Comparison of ENCODE assay signal across 12 mouse cellular contexts in genomic region chr12:33959206-33959605, GRCm38 (mm10). TPM values are rescaled to one million over a fixed set of nuclear protein-coding genes. Genes with fewer than 3 reads are reported as not detected.
DNase-seq lines count a peak whose midpoint lies in the region; ATAC-seq lines count a peak whose summit lies in the region.
"Had no signal": no experiment of that assay in that cellular context is flagged by ENCODE, and none has a peak within 500 bp of the region (broad histone marks: within the 10 kb centered on the region; RNA-seq: fewer than 3 reads in every experiment).

No protein-coding gene starts in this region.

- H3K4me3 ChIP-seq in forebrain, embryonic 11.5 days (ENCODE audit: low read depth, low read length) = peak overlapping the region; percentile 41; the same call in 1 of the 2 replicates
- H3K4me3 ChIP-seq in forebrain, embryonic 16.5 days (replicated peaks; ENCODE audit: low read length) = no peak overlapping the region
- H3K4me3 ChIP-seq in lung, embryonic 16.5 days (ENCODE audit: low read length) = peak overlapping the region; percentile 54
- peak overlapping the region; percentile 56; the same call in 1 of the 2 replicates for H3K4me3 ChIP-seq in midbrain, embryonic 11.5 days (ENCODE audit: low read depth, low read length)

- no peak for ATAC-seq in forebrain, embryonic 11.5 days (replicated peaks; ENCODE audit: low FRiP score)
- no peak for ATAC-seq in forebrain, embryonic 16.5 days
- ATAC-seq in lung, embryonic 16.5 days (ENCODE audit: low read depth) = no peak
- ATAC-seq in midbrain, embryonic 11.5 days (ENCODE audit: low FRiP score) = no peak
- no peak for ATAC-seq in megakaryocyte, adult 5-6 weeks (ENCODE audit: poor library complexity, severe bottlenecking)

- no peaks in the 10 kb centered on the region for H3K9me3 ChIP-seq in forebrain, embryonic 11.5 days (ENCODE audit: control insufficient read depth, low read length)
- H3K9me3 ChIP-seq in forebrain, embryonic 16.5 days (ENCODE audit: control insufficient read depth, low read length) = no peaks in the 10 kb centered on the region
- no peaks in the 10 kb centered on the region for H3K9me3 ChIP-seq in lung, embryonic 16.5 days (ENCODE audit: control insufficient read depth, low read length)
- H3K9me3 ChIP-seq in midbrain, embryonic 11.5 days (ENCODE audit: control insufficient read depth, low read length) = no peaks in the 10 kb centered on the region

- no peak overlapping the region for H3K4me2 ChIP-seq in forebrain, embryonic 11.5 days (ENCODE audit: low read depth, low read length, severe bottlenecking)
- H3K4me2 ChIP-seq in forebrain, embryonic 16.5 days (ENCODE audit: low read length) = no peak overlapping the region
- H3K4me2 ChIP-seq in lung, embryonic 16.5 days (ENCODE audit: low read depth, low read length) = no peak overlapping the region
- H3K4me2 ChIP-seq in midbrain, embryonic 11.5 days = no peak overlapping the region

- no peak for DNase-seq in forebrain, embryonic 11.5 days (ENCODE audit: low spot score)
- DNase-seq in lung, postnatal 10 days = no peak
- DNase-seq in midbrain, embryonic 11.5 days (ENCODE audit: low spot score, missing footprints) = peak; percentile 91
- DNase-seq in right cerebral cortex, postnatal 4 days = no peak
- no peak for DNase-seq in lung, postnatal 36 days
- DNase-seq: cerebellum, adult 9-11 months had no signal

- no peak overlapping the region for H3K27ac ChIP-seq in forebrain, embryonic 11.5 days (ENCODE audit: low read depth, low read length)
- no peak overlapping the region for H3K27ac ChIP-seq in forebrain, embryonic 16.5 days (ENCODE audit: low read length)
- no peak overlapping the region for H3K27ac ChIP-seq in lung, embryonic 16.5 days (ENCODE audit: low read length)
- no peak overlapping the region for H3K27ac ChIP-seq in midbrain, embryonic 11.5 days (ENCODE audit: low read depth, low read length)

- no peak overlapping the region for H3K9ac ChIP-seq in forebrain, embryonic 11.5 days (ENCODE audit: low read length)
- H3K9ac ChIP-seq in forebrain, embryonic 16.5 days (replicated peaks; ENCODE audit: low read depth, low read length) = no peak overlapping the region
- no peak overlapping the region for H3K9ac ChIP-seq in lung, embryonic 16.5 days (ENCODE audit: low read length)
- H3K9ac ChIP-seq in midbrain, embryonic 11.5 days (ENCODE audit: low read length) = no peak overlapping the region

- H3K36me3 ChIP-seq in forebrain, embryonic 11.5 days (ENCODE audit: control insufficient read depth, insufficient read depth, low read length) = no peaks in the 10 kb centered on the region
- no peaks in the 10 kb centered on the region for H3K36me3 ChIP-seq in forebrain, embryonic 16.5 days (ENCODE audit: control insufficient read depth, insufficient read depth)
- H3K36me3 ChIP-seq in lung, embryonic 16.5 days (ENCODE audit: control insufficient read depth, insufficient read depth, low read length) = no peaks in the 10 kb centered on the region
- H3K36me3 ChIP-seq in midbrain, embryonic 11.5 days (ENCODE audit: control insufficient read depth, insufficient read depth, low read length) = no peaks in the 10 kb centered on the region

- H3K27me3 ChIP-seq in forebrain, embryonic 11.5 days (ENCODE audit: control insufficient read depth, insufficient read depth, low read length) = peaks cover 82% of the 10 kb centered on the region
- peaks cover 60% of the 10 kb centered on the region for H3K27me3 ChIP-seq in forebrain, embryonic 16.5 days (replicated peaks; ENCODE audit: control insufficient read depth, insufficient read depth, low read length)
- H3K27me3 ChIP-seq in lung, embryonic 16.5 days (ENCODE audit: control insufficient read depth, insufficient read depth, low read depth, low read length) = peaks cover 83% of the 10 kb centered on the region
- peaks cover 90% of the 10 kb centered on the region for H3K27me3 ChIP-seq in midbrain, embryonic 11.5 days (ENCODE audit: control insufficient read depth, insufficient read depth, low read length)

- peaks cover 11% of the 10 kb centered on the region; the same call in 1 of the 2 replicates for H3K4me1 ChIP-seq in forebrain, embryonic 11.5 days (replicated peaks; ENCODE audit: control insufficient read depth, insufficient read depth, low read length)
- peaks cover 24% of the 10 kb centered on the region for H3K4me1 ChIP-seq in forebrain, embryonic 16.5 days (replicated peaks; ENCODE audit: control insufficient read depth, insufficient read depth, low read length)
- H3K4me1 ChIP-seq in lung, embryonic 16.5 days (replicated peaks; ENCODE audit: control insufficient read depth, insufficient read depth, low read length) = peaks cover 17% of the 10 kb centered on the region
- H3K4me1 ChIP-seq in midbrain, embryonic 11.5 days (ENCODE audit: control insufficient read depth, insufficient read depth, low read length) = peaks cover 19% of the 10 kb centered on the region

- 2% methylated on average over 6 of the region's 6 CpGs for WGBS in forebrain, embryonic 11.5 days
- WGBS in forebrain, embryonic 16.5 days = 7% methylated on average over 6 of the region's 6 CpGs
- 4% methylated on average over 6 of the region's 6 CpGs for WGBS in lung, embryonic 16.5 days
- WGBS in midbrain, embryonic 11.5 days = under 1% methylated on average over 6 of the region's 6 CpGs

RNA-seq across cellular contexts. Expression of gene Twist1, which starts 1.7 kb away (rescaled TPM):
- polyA plus RNA-seq in forebrain, embryonic 11.5 days (2014; fragmentation: Nextera tagmentation; extraction: Ambion mirVana) = 12.5 and 13.0 TPM in 2 replicates
- 0.51 and 0.58 TPM in 2 replicates for polyA plus RNA-seq in forebrain, embryonic 16.5 days (2015; fragmentation: Nextera tagmentation; extraction: Ambion mirVana)
- 0.38 and 0.41 TPM in 2 replicates for polyA plus RNA-seq in lung, embryonic 16.5 days (2015; fragmentation: Nextera tagmentation; extraction: Ambion mirVana)
- polyA plus RNA-seq in midbrain, embryonic 11.5 days (2014; fragmentation: Nextera tagmentation; extraction: Ambion mirVana) = 10.2 and 10.7 TPM in 2 replicates
- not detected in 2 replicates for total RNA-seq in megakaryocyte, adult 5-6 weeks (2015)
- not detected in 2 replicates for total RNA-seq in megakaryocyte, adult 5-6 weeks (2017)

RNA-seq across cellular contexts. Expression of gene Ferd3l, which starts 31.0 kb away (rescaled TPM):
- 0.32 TPM in 1 of 2 replicates, not detected in the other for polyA plus RNA-seq in forebrain, embryonic 11.5 days (2014; fragmentation: Nextera tagmentation; extraction: Ambion mirVana)
- polyA plus RNA-seq in forebrain, embryonic 16.5 days (2015; fragmentation: Nextera tagmentation; extraction: Ambion mirVana) = not detected in 2 replicates
- polyA plus RNA-seq in lung, embryonic 16.5 days (2015; fragmentation: Nextera tagmentation; extraction: Ambion mirVana) = not detected in 2 replicates
- 3.7 and 3.8 TPM in 2 replicates for polyA plus RNA-seq in midbrain, embryonic 11.5 days (2014; fragmentation: Nextera tagmentation; extraction: Ambion mirVana)
- total RNA-seq in megakaryocyte, adult 5-6 weeks (2015) = not detected in 2 replicates
- not detected in 2 replicates for total RNA-seq in megakaryocyte, adult 5-6 weeks (2017)
- total RNA-seq: gastrocnemius, postnatal 10 days; layer of hippocampus, adult 8-10 months had no signal
- polyA plus RNA-seq: spleen, adult 2 months had no signal
